Mouse (Mus musculus) ES-Bruce4 (cell line): ENCODE data around the gene Slamf6.

Experiments used
- EP300 ChIP-seq: IDR thresholded peaks from 2 replicates; pipeline ENCODE4 v1.6.1; 2011; ENCODE audit warnings: low read depth, low read length; ENCODE audit not compliant: insufficient read depth
- POLR2A ChIP-seq: IDR thresholded peaks from one replicate; pipeline ENCODE4 v1.8.1; 2011; ENCODE audit warnings: low read length; ENCODE audit not compliant: insufficient read depth

DNA sequence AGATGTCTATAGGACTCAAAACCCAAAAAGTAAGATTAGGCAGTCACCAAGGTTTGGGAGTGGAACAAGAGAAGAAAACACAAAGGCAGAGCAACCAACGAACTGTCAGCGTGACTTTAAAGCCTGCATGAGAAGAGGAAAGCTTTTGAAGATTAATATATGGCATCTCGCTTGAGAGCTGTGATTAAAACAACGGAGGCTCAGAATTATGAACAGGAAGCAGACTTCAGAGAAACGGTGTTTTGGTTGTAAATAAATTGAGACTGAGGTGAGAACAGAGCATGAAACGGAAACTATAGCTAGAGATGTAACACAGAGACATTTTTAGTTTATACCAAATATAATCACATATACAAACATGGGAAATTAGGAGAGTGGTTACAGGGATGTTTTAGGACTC lies 46.3 kb downstream of the Slamf6 start:
- TF ChIP-seq EP300, result no peak
- TF ChIP-seq POLR2A, result no peak
